Mouse (Mus musculus) liver, postnatal 0 days (tissue): ENCODE data around the gene Entpd7. TPM values are rescaled to one million over a fixed set of nuclear protein-coding genes. Genes with fewer than 3 reads are reported as not detected.

Source experiments
- ATAC-seq: fragments of 200-750 bp; cut with Nextera tagmentation; 2 replicates; pipeline ENCODE4 v1.8.0; 2017; ENCODE audit warnings: mild to moderate bottlenecking, moderate library complexity
- DNase-seq: peaks from one replicate; pipeline ENCODE4 v3.0.0-alpha.2; 2016
- H3K27ac ChIP-seq: fragments of 300-500 bp; sonication (generic); 2 replicates; pipeline ENCODE4 v1.5.1; 2014; ENCODE audit warnings: antibody characterized with exemption, moderate library complexity, mild to moderate bottlenecking, low read depth
- H3K27me3 ChIP-seq: fragments of 300-500 bp; sonication (generic); 2 replicates; pipeline ENCODE4 v1.6.1; 2014; ENCODE audit warnings: low read length, control low read depth, mixed read lengths; ENCODE audit not compliant: insufficient read depth
- H3K36me3 ChIP-seq: fragments of 300-500 bp; sonication (generic); replicated peaks from 2 replicates; pipeline ENCODE4 v1.6.1; 2014; ENCODE audit warnings: mild to moderate bottlenecking, control low read depth, low read length, moderate library complexity, mixed read lengths; ENCODE audit not compliant: insufficient read depth
- H3K4me1 ChIP-seq: fragments of 300-500 bp; sonication (generic); 2 replicates; pipeline ENCODE4 v1.6.1; 2014; ENCODE audit warnings: antibody characterized with exemption, mild to moderate bottlenecking, control low read depth; ENCODE audit not compliant: insufficient read depth
- H3K4me2 ChIP-seq: fragments of 300-500 bp; sonication (generic); 2 replicates; pipeline ENCODE4 v1.6.1; 2014; ENCODE audit warnings: low read depth, mild to moderate bottlenecking, low read length, moderate library complexity, mixed read lengths
- H3K4me3 ChIP-seq: fragments of 300-500 bp; sonication (generic); 2 replicates; pipeline ENCODE4 v1.5.1; 2014; ENCODE audit warnings: low read depth, low read length
- H3K9ac ChIP-seq: fragments of 300-500 bp; sonication (generic); replicated peaks from 2 replicates; pipeline ENCODE4 v1.6.1; 2014; ENCODE audit warnings: mild to moderate bottlenecking, moderate library complexity
- H3K9me3 ChIP-seq: fragments of 300-500 bp; sonication (generic); 2 replicates; pipeline ENCODE4 v1.6.1; 2016; ENCODE audit warnings: mild to moderate bottlenecking, control low read depth, low read length, mixed read lengths
- CTCF ChIP-seq: sonication (generic); IDR thresholded peaks from 2 replicates; pipeline ENCODE4 v1.5.1; 2016; ENCODE audit warnings: antibody characterized with exemption, low read depth
- EP300 ChIP-seq: IDR thresholded peaks from 2 replicates; pipeline ENCODE4 v1.6.1; 2016; ENCODE audit warnings: antibody characterized with exemption, low read depth, mild to moderate bottlenecking
- WGBS: fragments of 180-500 bp; shearing (Covaris S2); extraction: QIAGEN DNeasy Blood & Tissue Kit; methylation state at CpG from one replicate; pipeline ENCODE4 v1.1.7; 2014; ENCODE audit not compliant: insufficient replicate concordance; 5-methylcytosine and 5-hydroxymethylcytosine counted together
- polyA plus RNA-seq: library from polyadenylated mRNA; unstranded; fragments of >200 nt; fragmentation: Nextera tagmentation; extraction: Ambion mirVana; gene quantifications from 2 replicates; pipeline ENCODE4 v1.2.1, GENCODE M21; 2015

Gene Entpd7
- polyA plus RNA-seq, 1 experiment from 2014 or later, result 1.9 TPM

- Histone ChIP-seq H3K9me3 (no peaks in the 10 kb centered on the region), H3K4me2 (no peak overlapping the region), H3K9ac (no peak overlapping the region), H3K4me1 (peaks cover 10% of the 10 kb centered on the region), H3K27ac (peak overlapping the region; percentile 79), H3K4me3 (no peak overlapping the region), H3K36me3 (no peaks in the 10 kb centered on the region), H3K27me3 (no peaks in the 10 kb centered on the region)
- WGBS, result 32% methylated on average over 10 of the region's 10 CpGs
- no peak for ATAC-seq
- TF ChIP-seq CTCF, result no peak
- peak; percentile 41 for TF ChIP-seq EP300
- DNase-seq, result no peak
Observed at GRCm38 (mm10) chr19:43679474-43679981, 9.9 kb upstream of the Entpd7 start.

- H3K9ac ChIP-seq, result no peak overlapping the region
- TF ChIP-seq CTCF (no peak), EP300 (no peak)
- H3K4me1 ChIP-seq, result peaks cover 3% of the 10 kb centered on the region
- H3K4me2 ChIP-seq, result no peak overlapping the region
- no peak overlapping the region for H3K4me3 ChIP-seq
- H3K27ac ChIP-seq, result no peak overlapping the region
- no peak for ATAC-seq
- DNase-seq, result no peak
- 70% methylated on average over 4 of the region's 4 CpGs for WGBS
- no peaks in the 10 kb centered on the region for H3K27me3 ChIP-seq
- H3K9me3 ChIP-seq, result no peaks in the 10 kb centered on the region
- H3K36me3 ChIP-seq, result no peaks in the 10 kb centered on the region
Observed at GRCm38 (mm10) chr19:43681541-43681940, 7.9 kb upstream of the Entpd7 start.

GRCm38 (mm10) chr19:43692815-43693214 lies 3.3 kb downstream of the Entpd7 start:
- Histone ChIP-seq H3K9ac (no peak overlapping the region), H3K9me3 (no peaks in the 10 kb centered on the region), H3K4me1 (peaks cover 6% of the 10 kb centered on the region; the same call in 1 of the 2 replicates), H3K4me3 (no peak overlapping the region), H3K27me3 (no peaks in the 10 kb centered on the region), H3K36me3 (0 out of 2 replicates have a peak, but pooled peaks cover 6% of the 10 kb centered on the region), H3K4me2 (no peak overlapping the region), H3K27ac (no peak overlapping the region)
- no peak for TF ChIP-seq CTCF
- TF ChIP-seq EP300, result no peak
- 88% methylated on average over 14 of the region's 14 CpGs for WGBS
- ATAC-seq (no peak), DNase-seq (no peak)

- Histone ChIP-seq H3K9me3 (no peaks in the 10 kb centered on the region), H3K27ac (no peak overlapping the region), H3K27me3 (no peaks in the 10 kb centered on the region), H3K4me1 (no peaks in the 10 kb centered on the region; the same call in 1 of the 2 replicates), H3K4me3 (no peak overlapping the region), H3K4me2 (no peak overlapping the region), H3K9ac (no peak overlapping the region), H3K36me3 (peaks cover 11% of the 10 kb centered on the region; the same call in 1 of the 2 replicates)
- DNase-seq (no peak), ATAC-seq (peak; percentile 56)
- no peak for TF ChIP-seq CTCF
- TF ChIP-seq EP300, result 0 out of 2 replicates have a peak, but pooled peaks have one; percentile 33
- 36% methylated on average over 10 of the region's 10 CpGs for WGBS
Observed at GRCm38 (mm10) chr19:43695514-43695964, 6.1 kb downstream of the Entpd7 start.

GRCm38 (mm10) chr19:43697666-43698370 lies 8.3 kb downstream of the Entpd7 start:
- H3K4me2 ChIP-seq, result no peak overlapping the region
- no peak for DNase-seq
- TF ChIP-seq CTCF (no peak), EP300 (no peak)
- no peak overlapping the region for H3K9ac ChIP-seq
- 93% methylated on average over 5 of the region's 5 CpGs for WGBS
- no peak overlapping the region for H3K27ac ChIP-seq
- peaks cover 10% of the 10 kb centered on the region; the same call in 1 of the 2 replicates for H3K36me3 ChIP-seq
- no peaks in the 10 kb centered on the region for H3K9me3 ChIP-seq
- no peaks in the 10 kb centered on the region for H3K27me3 ChIP-seq
- H3K4me3 ChIP-seq, result no peak overlapping the region
- H3K4me1 ChIP-seq, result no peaks in the 10 kb centered on the region
- ATAC-seq, result no peak

- no peaks in the 10 kb centered on the region for H3K27me3 ChIP-seq
- H3K4me2 ChIP-seq, result no peak overlapping the region
- DNase-seq (no peak), ATAC-seq (no peak)
- H3K4me3 ChIP-seq, result no peak overlapping the region
- no peaks in the 10 kb centered on the region for H3K4me1 ChIP-seq
- no peak overlapping the region for H3K9ac ChIP-seq
- TF ChIP-seq CTCF, result no peak
- TF ChIP-seq EP300, result no peak
- no peaks in the 10 kb centered on the region for H3K9me3 ChIP-seq
- 74% methylated on average over 11 of the region's 11 CpGs for WGBS
- H3K36me3 ChIP-seq, result peaks cover 8% of the 10 kb centered on the region; the same call in 1 of the 2 replicates
- H3K27ac ChIP-seq, result no peak overlapping the region
Observed at GRCm38 (mm10) chr19:43699021-43699762, 9.7 kb downstream of the Entpd7 start.
